Mouse (Mus musculus): Measurements from ENCODE around the gene Pawr. TPM values are rescaled to one million over a fixed set of nuclear protein-coding genes. Genes with fewer than 3 reads are reported as not detected.
"Not testable (repeated sequence)": the region's sequence is repeated elsewhere in the genome, so short reads cannot be mapped to it uniquely, and the experiment has no call there.

Pawr gene
- polyA plus RNA-seq, 1 experiment from 2014 or later, result 7.1 TPM

DNA sequence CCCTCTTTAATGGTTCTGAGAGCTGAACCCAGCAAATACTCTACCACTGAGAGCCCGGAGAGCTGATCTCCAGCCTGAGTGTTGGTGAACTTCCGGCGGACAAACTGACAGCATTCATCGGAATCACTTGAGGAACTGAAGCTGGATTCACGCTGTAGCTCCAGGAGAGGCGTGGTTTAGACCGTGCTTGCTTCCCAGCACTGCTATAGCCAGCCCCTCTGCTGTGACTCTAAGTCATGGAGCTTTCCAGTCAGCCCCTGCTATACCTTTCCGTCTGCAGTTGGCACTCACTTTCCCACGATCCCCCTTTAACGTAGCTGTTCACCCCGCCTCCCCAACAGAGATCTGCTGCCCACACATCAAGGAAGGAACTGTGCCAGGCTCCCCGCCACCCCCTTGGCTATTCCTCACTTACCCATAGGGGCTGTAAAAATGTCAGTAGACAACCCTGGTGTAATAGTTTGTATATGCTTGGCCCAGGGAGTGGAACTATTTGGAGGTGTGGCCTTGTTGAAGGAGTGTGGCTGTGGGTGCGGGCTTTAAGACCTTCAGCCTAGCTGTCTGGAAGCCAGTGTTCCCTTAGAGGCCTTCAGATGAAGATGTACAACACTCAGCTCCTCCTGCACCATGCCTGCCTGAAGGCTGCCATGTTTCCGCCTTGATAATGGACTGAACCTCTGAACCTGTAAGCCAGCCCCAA lies 83.2 kb downstream of the Pawr start:
- Histone ChIP-seq H3K36me3 (ENCODE audit: control insufficient read depth, insufficient read depth, low read length) (peaks cover 7% of the 10 kb centered on the region; the same call in 1 of the 2 replicates), H3K27me3 (ENCODE audit: control insufficient read depth, insufficient read depth, low read length) (no peaks in the 10 kb centered on the region), H3K9me3 (replicated peaks; ENCODE audit: control insufficient read depth, low read length) (no peaks in the 10 kb centered on the region), H3K4me2 (ENCODE audit: low read depth, low read length) (no peak overlapping the region), H3K27ac (ENCODE audit: low read length) (no peak overlapping the region), H3K4me1 (ENCODE audit: control insufficient read depth, insufficient read depth, low read length) (no peaks in the 10 kb centered on the region), H3K4me3 (replicated peaks; ENCODE audit: low read length) (no peak overlapping the region), H3K9ac (ENCODE audit: low read length) (no peak overlapping the region)
- 87% methylated on average over 14 of the region's 14 CpGs for WGBS
- ATAC-seq (ENCODE audit: insufficient read depth, low FRiP score), result no peak

DNA sequence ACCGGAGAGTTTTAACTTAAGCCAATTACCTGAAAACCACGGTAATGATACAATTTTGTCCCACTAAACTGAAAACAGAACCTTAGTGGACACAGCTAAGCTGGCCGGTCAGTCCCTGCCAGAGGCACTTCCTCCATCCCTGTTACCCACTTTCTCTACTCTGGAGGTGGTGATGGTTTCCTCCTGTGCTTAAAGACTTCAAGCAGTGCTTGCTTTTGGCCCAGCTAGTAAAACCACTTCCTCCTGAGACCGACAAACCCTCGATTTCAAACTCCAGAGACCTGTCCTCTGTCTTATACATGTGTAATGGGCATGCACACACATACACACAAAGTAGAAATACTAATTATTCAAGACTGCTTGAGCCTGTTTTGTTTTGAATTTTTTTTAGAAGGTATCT lies 85.5 kb downstream of the Pawr start:
- WGBS, result 88% methylated on average over 5 of the region's 5 CpGs
- Histone ChIP-seq H3K4me1 (ENCODE audit: control insufficient read depth, insufficient read depth, low read length) (no peaks in the 10 kb centered on the region), H3K4me2 (ENCODE audit: low read depth, low read length) (no peak overlapping the region), H3K9me3 (replicated peaks; ENCODE audit: control insufficient read depth, low read length) (no peaks in the 10 kb centered on the region), H3K36me3 (ENCODE audit: control insufficient read depth, insufficient read depth, low read length) (peaks cover 7% of the 10 kb centered on the region; the same call in 1 of the 2 replicates), H3K27ac (ENCODE audit: low read length) (no peak overlapping the region), H3K4me3 (replicated peaks; ENCODE audit: low read length) (no peak overlapping the region), H3K27me3 (ENCODE audit: control insufficient read depth, insufficient read depth, low read length) (no peaks in the 10 kb centered on the region), H3K9ac (ENCODE audit: low read length) (no peak overlapping the region)
- no peak for ATAC-seq (ENCODE audit: insufficient read depth, low FRiP score)

GRCm38 (mm10) chr10:108430553-108430952 lies 98.6 kb downstream of the Pawr start:
- ATAC-seq (ENCODE audit: insufficient read depth, low FRiP score), result no peak
- Histone ChIP-seq H3K4me2 (ENCODE audit: low read depth, low read length) (no peak overlapping the region), H3K9me3 (replicated peaks; ENCODE audit: control insufficient read depth, low read length) (no peaks in the 10 kb centered on the region), H3K27ac (ENCODE audit: low read length) (no peak overlapping the region), H3K27me3 (ENCODE audit: control insufficient read depth, insufficient read depth, low read length) (no peaks in the 10 kb centered on the region), H3K9ac (ENCODE audit: low read length) (no peak overlapping the region), H3K4me1 (ENCODE audit: control insufficient read depth, insufficient read depth, low read length) (peaks cover 3% of the 10 kb centered on the region; the same call in 1 of the 2 replicates), H3K4me3 (replicated peaks; ENCODE audit: low read length) (no peak overlapping the region), H3K36me3 (ENCODE audit: control insufficient read depth, insufficient read depth, low read length) (no peaks in the 10 kb centered on the region)
- WGBS, result 91% methylated on average over 10 of the region's 10 CpGs

- Histone ChIP-seq H3K36me3 (ENCODE audit: control insufficient read depth, insufficient read depth, low read length) (no peaks in the 10 kb centered on the region), H3K9ac (ENCODE audit: low read length) (no peak overlapping the region), H3K4me1 (ENCODE audit: control insufficient read depth, insufficient read depth, low read length) (peaks cover 14% of the 10 kb centered on the region; the same call in 1 of the 2 replicates), H3K27ac (ENCODE audit: low read length) (no peak overlapping the region), H3K4me2 (ENCODE audit: low read depth, low read length) (no peak overlapping the region), H3K9me3 (replicated peaks; ENCODE audit: control insufficient read depth, low read length) (no peaks in the 10 kb centered on the region), H3K4me3 (replicated peaks; ENCODE audit: low read length) (no peak overlapping the region), H3K27me3 (ENCODE audit: control insufficient read depth, insufficient read depth, low read length) (no peaks in the 10 kb centered on the region)
- WGBS, result 37% methylated on average over 10 of the region's 10 CpGs
- no peak for ATAC-seq (ENCODE audit: insufficient read depth, low FRiP score)
Observed at GRCm38 (mm10) chr10:108432194-108432593, 100.3 kb downstream of the Pawr start.

GRCm38 (mm10) chr10:108433976-108434375 lies 102.1 kb downstream of the Pawr start:
- Histone ChIP-seq H3K27me3 (ENCODE audit: control insufficient read depth, insufficient read depth, low read length) (no peaks in the 10 kb centered on the region), H3K9me3 (replicated peaks; ENCODE audit: control insufficient read depth, low read length) (no peaks in the 10 kb centered on the region), H3K4me1 (ENCODE audit: control insufficient read depth, insufficient read depth, low read length) (peaks cover 14% of the 10 kb centered on the region), H3K9ac (ENCODE audit: low read length) (no peak overlapping the region), H3K4me3 (replicated peaks; ENCODE audit: low read length) (no peak overlapping the region), H3K36me3 (ENCODE audit: control insufficient read depth, insufficient read depth, low read length) (no peaks in the 10 kb centered on the region), H3K4me2 (ENCODE audit: low read depth, low read length) (0 out of 2 replicates have a peak overlapping the region, but pooled peaks have one; percentile 3), H3K27ac (ENCODE audit: low read length) (no peak overlapping the region)
- WGBS, result 14% methylated on average over 15 of the region's 15 CpGs
- no peak for ATAC-seq (ENCODE audit: insufficient read depth, low FRiP score)

- H3K4me3 ChIP-seq (replicated peaks; ENCODE audit: low read length), result no peak overlapping the region
- ATAC-seq (ENCODE audit: insufficient read depth, low FRiP score), result peak; percentile 73
- no peak overlapping the region for H3K9ac ChIP-seq (ENCODE audit: low read length)
- no peaks in the 10 kb centered on the region for H3K36me3 ChIP-seq (ENCODE audit: control insufficient read depth, insufficient read depth, low read length)
- H3K4me2 ChIP-seq (ENCODE audit: low read depth, low read length), result peak overlapping the region; percentile 33; the same call in 1 of the 2 replicates
- peaks cover 14% of the 10 kb centered on the region for H3K4me1 ChIP-seq (ENCODE audit: control insufficient read depth, insufficient read depth, low read length)
- WGBS, result 10% methylated on average over 5 of the region's 5 CpGs
- H3K9me3 ChIP-seq (replicated peaks; ENCODE audit: control insufficient read depth, low read length), result no peaks in the 10 kb centered on the region
- H3K27me3 ChIP-seq (ENCODE audit: control insufficient read depth, insufficient read depth, low read length), result no peaks in the 10 kb centered on the region
- no peak overlapping the region for H3K27ac ChIP-seq (ENCODE audit: low read length)
Observed at GRCm38 (mm10) chr10:108435616-108436015, 103.7 kb downstream of the Pawr start.

- H3K27me3 ChIP-seq (ENCODE audit: control insufficient read depth, insufficient read depth, low read length), result no peaks in the 10 kb centered on the region
- no peaks in the 10 kb centered on the region for H3K36me3 ChIP-seq (ENCODE audit: control insufficient read depth, insufficient read depth, low read length)
- ATAC-seq (ENCODE audit: insufficient read depth, low FRiP score), result peak; percentile 63
- no peak overlapping the region for H3K27ac ChIP-seq (ENCODE audit: low read length)
- no peaks in the 10 kb centered on the region for H3K9me3 ChIP-seq (replicated peaks; ENCODE audit: control insufficient read depth, low read length)
- H3K4me3 ChIP-seq (replicated peaks; ENCODE audit: low read length), result no peak overlapping the region
- no peak overlapping the region for H3K9ac ChIP-seq (ENCODE audit: low read length)
- WGBS, result 16% methylated on average over 8 of the region's 8 CpGs
- peaks cover 14% of the 10 kb centered on the region for H3K4me1 ChIP-seq (ENCODE audit: control insufficient read depth, insufficient read depth, low read length)
- no peak overlapping the region for H3K4me2 ChIP-seq (ENCODE audit: low read depth, low read length)
Observed at GRCm38 (mm10) chr10:108436365-108436764, 104.4 kb downstream of the Pawr start.

DNA sequence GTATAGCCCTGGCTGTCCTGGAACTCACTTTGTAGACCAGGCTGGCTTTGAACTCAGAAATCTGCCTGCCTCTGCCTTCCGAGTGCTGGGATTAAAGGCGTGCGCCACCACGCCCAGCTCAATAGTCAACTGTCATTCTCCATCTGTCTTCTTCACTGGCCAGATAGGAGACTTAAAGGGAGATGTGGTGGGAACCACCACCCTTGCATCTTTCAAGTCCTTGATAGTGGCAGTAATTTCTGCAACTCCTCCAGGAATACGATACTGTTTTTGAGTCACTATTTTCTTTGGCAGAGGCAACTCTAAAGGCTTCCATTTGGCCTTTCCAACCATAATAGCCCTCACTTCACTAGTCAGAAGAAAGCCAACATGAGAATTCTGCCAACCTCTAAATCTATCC lies 108.3 kb downstream of the Pawr start:
- WGBS, result 87% methylated on average over 5 of the region's 5 CpGs
- not testable (repeated sequence) for H3K4me3 ChIP-seq (replicated peaks; ENCODE audit: low read length); H3K4me2 ChIP-seq (ENCODE audit: low read depth, low read length); H3K9me3 ChIP-seq (replicated peaks; ENCODE audit: control insufficient read depth, low read length); H3K27me3 ChIP-seq (ENCODE audit: control insufficient read depth, insufficient read depth, low read length); H3K27ac ChIP-seq (ENCODE audit: low read length); ATAC-seq (ENCODE audit: insufficient read depth, low FRiP score); H3K9ac ChIP-seq (ENCODE audit: low read length); H3K36me3 ChIP-seq (ENCODE audit: control insufficient read depth, insufficient read depth, low read length)
- peaks cover 14% of the 10 kb centered on the region; the same call in 1 of the 2 replicates for H3K4me1 ChIP-seq (ENCODE audit: control insufficient read depth, insufficient read depth, low read length)

GRCm38 (mm10) chr10:108443931-108444876 lies 112.3 kb downstream of the Pawr start:
- Histone ChIP-seq H3K27ac (ENCODE audit: low read length) (no peak overlapping the region; the same call in 1 of the 2 replicates), H3K4me3 (replicated peaks; ENCODE audit: low read length) (no peak overlapping the region), H3K4me1 (ENCODE audit: control insufficient read depth, insufficient read depth, low read length) (peaks cover 14% of the 10 kb centered on the region), H3K36me3 (ENCODE audit: control insufficient read depth, insufficient read depth, low read length) (no peaks in the 10 kb centered on the region), H3K9me3 (replicated peaks; ENCODE audit: control insufficient read depth, low read length) (no peaks in the 10 kb centered on the region), H3K4me2 (ENCODE audit: low read depth, low read length) (no peak overlapping the region), H3K27me3 (ENCODE audit: control insufficient read depth, insufficient read depth, low read length) (no peaks in the 10 kb centered on the region), H3K9ac (ENCODE audit: low read length) (no peak overlapping the region)
- ATAC-seq (ENCODE audit: insufficient read depth, low FRiP score), result no peak
- 55% methylated on average over 19 of the region's 19 CpGs for WGBS

Measured in stomach, embryonic 16.5 days (tissue).